In genomic region chr13:72894982-72895381, GRCm38 (mm10) we compare ENCODE assay signal across 22 mouse cellular contexts.
DNase-seq lines count a peak whose midpoint lies in the region; ATAC-seq and TF ChIP-seq lines count a peak whose summit lies in the region.
"Had no signal": no experiment of that assay in that cellular context is flagged by ENCODE, and none has a peak within 500 bp of the region (broad histone marks: within the 10 kb centered on the region; RNA-seq: fewer than 3 reads in every experiment).

No protein-coding gene starts in this region.

- H3K4me2 ChIP-seq in heart, embryonic 12.5 days, result no peak overlapping the region
- no peak overlapping the region for H3K4me2 ChIP-seq in midbrain, embryonic 15.5 days
- H3K4me2 ChIP-seq in midbrain, embryonic 16.5 days (ENCODE audit: low read length), result no peak overlapping the region
- no peak overlapping the region for H3K4me2 ChIP-seq in midbrain, postnatal 0 days (ENCODE audit: low read depth, low read length, poor library complexity, severe bottlenecking)
- H3K4me2 ChIP-seq: intestine, embryonic 15.5 days; limb, embryonic 12.5 days; lung, embryonic 15.5 days had no signal

- H3K27ac ChIP-seq in heart, embryonic 12.5 days (ENCODE audit: poor library complexity, severe bottlenecking), result no peak overlapping the region
- H3K27ac ChIP-seq in midbrain, embryonic 15.5 days, result no peak overlapping the region
- H3K27ac ChIP-seq in midbrain, embryonic 16.5 days (ENCODE audit: low read length), result no peak overlapping the region
- H3K27ac ChIP-seq in midbrain, postnatal 0 days (ENCODE audit: low read depth, low read length), result no peak overlapping the region
- H3K27ac ChIP-seq: intestine, embryonic 15.5 days; limb, embryonic 12.5 days; liver, embryonic 14.5 days; lung, embryonic 15.5 days; macrophage; stomach, postnatal 0 days had no signal

- ATAC-seq in heart, embryonic 12.5 days (ENCODE audit: insufficient number of reproducible peaks, low FRiP score), result no peak
- peak; percentile 50; the same call in 1 of the 2 replicates for ATAC-seq in midbrain, embryonic 15.5 days (replicated peaks)
- ATAC-seq in midbrain, embryonic 16.5 days, result no peak
- no peak for ATAC-seq in midbrain, postnatal 0 days (ENCODE audit: low FRiP score)
- ATAC-seq: activated CD4-positive, CD25-positive, alpha-beta regulatory T cell, adult 4 months; CD4-positive, CD25-positive, alpha-beta regulatory T cell, adult 4 months; forebrain, embryonic 16.5 days; intestine, embryonic 15.5 days had no signal

- H3K4me1 ChIP-seq in heart, embryonic 12.5 days (replicated peaks), result no peaks in the 10 kb centered on the region
- no peaks in the 10 kb centered on the region for H3K4me1 ChIP-seq in midbrain, embryonic 15.5 days
- H3K4me1 ChIP-seq in midbrain, embryonic 16.5 days (ENCODE audit: control insufficient read depth, insufficient read depth, low read length), result no peaks in the 10 kb centered on the region
- no peaks in the 10 kb centered on the region for H3K4me1 ChIP-seq in midbrain, postnatal 0 days (ENCODE audit: insufficient read depth, low read length)
- H3K4me1 ChIP-seq: intestine, embryonic 15.5 days; limb, embryonic 12.5 days; lung, embryonic 15.5 days had no signal

- no peak overlapping the region for H3K9ac ChIP-seq in heart, embryonic 12.5 days
- H3K9ac ChIP-seq in midbrain, embryonic 15.5 days, result no peak overlapping the region
- no peak overlapping the region for H3K9ac ChIP-seq in midbrain, embryonic 16.5 days (ENCODE audit: low read depth, low read length)
- H3K9ac ChIP-seq in midbrain, postnatal 0 days (replicated peaks; ENCODE audit: low read length, poor library complexity, severe bottlenecking), result no peak overlapping the region
- H3K9ac ChIP-seq: intestine, embryonic 15.5 days; limb, embryonic 12.5 days; liver, embryonic 14.5 days; lung, embryonic 15.5 days had no signal

- WGBS in heart, embryonic 12.5 days, result 77% methylated on average over 11 of the region's 11 CpGs
- 53% methylated on average over 11 of the region's 11 CpGs for WGBS in midbrain, embryonic 15.5 days
- WGBS in midbrain, embryonic 16.5 days, result 53% methylated on average over 11 of the region's 11 CpGs
- 53% methylated on average over 11 of the region's 11 CpGs for WGBS in midbrain, postnatal 0 days

- no peaks in the 10 kb centered on the region for H3K9me3 ChIP-seq in heart, embryonic 12.5 days (replicated peaks)
- no peaks in the 10 kb centered on the region for H3K9me3 ChIP-seq in midbrain, embryonic 15.5 days
- no peaks in the 10 kb centered on the region for H3K9me3 ChIP-seq in midbrain, embryonic 16.5 days (replicated peaks; ENCODE audit: control insufficient read depth, low read length, poor library complexity, severe bottlenecking)
- no peaks in the 10 kb centered on the region for H3K9me3 ChIP-seq in midbrain, postnatal 0 days (ENCODE audit: low read length)
- H3K9me3 ChIP-seq: intestine, embryonic 15.5 days; limb, embryonic 12.5 days; lung, embryonic 15.5 days had no signal

- no peak for TF ChIP-seq CTCF in midbrain, postnatal 0 days (IDR thresholded peaks at IDR 0.05)

- no peaks in the 10 kb centered on the region for H3K36me3 ChIP-seq in heart, embryonic 12.5 days
- no peaks in the 10 kb centered on the region for H3K36me3 ChIP-seq in midbrain, embryonic 15.5 days (replicated peaks)
- H3K36me3 ChIP-seq in midbrain, embryonic 16.5 days (ENCODE audit: control insufficient read depth, insufficient read depth, low read length), result no peaks in the 10 kb centered on the region
- no peaks in the 10 kb centered on the region for H3K36me3 ChIP-seq in midbrain, postnatal 0 days (ENCODE audit: insufficient read depth, low read length)
- H3K36me3 ChIP-seq: intestine, embryonic 15.5 days; limb, embryonic 12.5 days; lung, embryonic 15.5 days had no signal

- no peak overlapping the region for H3K4me3 ChIP-seq in heart, embryonic 12.5 days
- no peak overlapping the region for H3K4me3 ChIP-seq in midbrain, embryonic 15.5 days
- no peak overlapping the region for H3K4me3 ChIP-seq in midbrain, embryonic 16.5 days (ENCODE audit: low read depth, low read length)
- no peak overlapping the region for H3K4me3 ChIP-seq in midbrain, postnatal 0 days (ENCODE audit: low read depth, low read length)
- H3K4me3 ChIP-seq: intestine, embryonic 15.5 days; limb, embryonic 12.5 days; lung, embryonic 15.5 days had no signal

- peak; percentile 51 for DNase-seq in heart, adult 11 months
- DNase-seq in midbrain, postnatal 0 days (ENCODE audit: low spot score), result peak; percentile 11
- DNase-seq in frontal cortex, postnatal 36 days (ENCODE audit: low spot score in 2 of 2), result no peak
- no peak for DNase-seq in c-Kit-positive CD71-positive TER-119-positive erythroid progenitor cells, embryonic 14.5 days (ENCODE audit: low spot score)
- DNase-seq in gastrocnemius, postnatal 10 days, result no peak
- DNase-seq: adrenal gland, postnatal 25 days; cerebellum, adult 18-20 months; heart, postnatal 36 days; kidney, adult 9 months; right cerebral cortex, postnatal 4 days had no signal

- peaks cover 12% of the 10 kb centered on the region for H3K27me3 ChIP-seq in heart, embryonic 12.5 days (replicated peaks)
- H3K27me3 ChIP-seq in midbrain, embryonic 15.5 days (replicated peaks), result no peaks in the 10 kb centered on the region
- H3K27me3 ChIP-seq in midbrain, embryonic 16.5 days (ENCODE audit: control insufficient read depth, insufficient read depth, low read depth, low read length), result no peaks in the 10 kb centered on the region
- H3K27me3 ChIP-seq in midbrain, postnatal 0 days (ENCODE audit: insufficient read depth, low read length), result no peaks in the 10 kb centered on the region; the same call in 1 of the 2 replicates
- H3K27me3 ChIP-seq: lung, embryonic 15.5 days had no signal

Comparison
In these comparisons a context has a peak if more than half of its experiments do, and no peak if none do; other contexts are left out.
1. DNase-seq: peak in heart, adult 11 months (single experiment) and midbrain, postnatal 0 days (single experiment); none in frontal cortex, postnatal 36 days (0 of 2), c-Kit-positive CD71-positive TER-119-positive erythroid progenitor cells, embryonic 14.5 days (single experiment) and gastrocnemius, postnatal 10 days (single experiment).